Mouse (Mus musculus): ENCODE measurements at regions not wholly inside any gene's neighbourhood (a gene's known extent, or its start where the extent isn't known, plus 50 kb on each side); places are given as distances from the start of the nearest gene placed in this dataset.

DNA sequence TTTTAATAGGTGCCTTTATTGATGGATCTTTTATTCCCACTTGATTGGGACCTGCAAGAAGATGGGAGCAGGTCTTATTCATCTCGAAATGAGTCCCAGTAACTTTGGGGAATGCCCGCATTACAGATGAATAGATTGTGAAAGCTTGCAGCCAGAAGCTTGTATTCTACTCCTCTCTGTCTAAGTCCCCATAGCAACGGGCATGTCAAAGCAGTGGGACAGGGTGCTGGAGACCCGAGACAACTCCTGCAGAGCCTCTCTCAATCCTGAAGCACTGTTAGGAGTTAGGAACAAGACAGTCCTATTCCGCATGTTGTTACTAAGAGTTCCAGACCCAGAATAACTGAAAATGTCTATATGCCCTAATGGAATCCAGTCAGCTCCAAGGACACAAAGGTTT, 233.1 kb downstream of the Ube2cbp start:
- DNase-seq: no peak

DNA sequence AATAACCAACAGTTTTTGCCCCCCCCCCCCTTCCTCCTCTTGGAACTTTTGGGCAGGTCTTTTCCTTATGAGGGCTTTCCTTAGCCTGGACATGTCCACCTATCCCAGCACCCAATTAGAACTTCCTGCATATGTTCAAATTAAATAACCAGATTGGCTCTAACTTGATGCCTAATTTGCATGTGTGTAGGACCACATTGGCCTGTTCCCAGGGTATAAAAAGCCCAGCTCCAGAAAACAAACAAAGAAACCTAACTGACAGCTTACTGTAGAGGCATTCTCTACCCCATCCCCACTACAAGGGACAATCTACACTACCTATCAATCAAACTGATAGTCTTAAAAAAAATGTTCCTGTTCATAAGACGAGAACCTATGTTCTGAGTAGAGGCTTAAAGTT, 232.6 kb downstream of the Ube2cbp start:
- DNase-seq: no peak

DNA sequence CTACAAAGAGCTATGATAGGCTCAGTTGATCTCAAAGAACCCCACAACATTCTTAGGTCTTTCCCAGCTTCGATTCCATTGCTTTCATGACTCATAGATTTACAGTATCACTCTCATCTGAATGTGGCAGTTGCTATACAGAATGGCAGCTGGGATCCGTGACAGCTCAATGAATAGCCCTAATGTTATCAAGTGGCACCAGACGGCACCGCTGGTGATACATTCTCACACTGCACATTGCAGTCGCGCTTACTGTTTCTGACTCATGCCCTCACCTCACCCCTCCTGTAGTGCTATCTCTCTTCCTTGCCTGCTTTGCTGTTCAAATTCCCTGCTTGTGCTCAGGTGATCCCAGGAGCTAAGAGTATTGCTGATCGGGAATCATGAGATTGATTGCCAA, 231.0 kb downstream of the Ube2cbp start:
- no peak for DNase-seq

DNA sequence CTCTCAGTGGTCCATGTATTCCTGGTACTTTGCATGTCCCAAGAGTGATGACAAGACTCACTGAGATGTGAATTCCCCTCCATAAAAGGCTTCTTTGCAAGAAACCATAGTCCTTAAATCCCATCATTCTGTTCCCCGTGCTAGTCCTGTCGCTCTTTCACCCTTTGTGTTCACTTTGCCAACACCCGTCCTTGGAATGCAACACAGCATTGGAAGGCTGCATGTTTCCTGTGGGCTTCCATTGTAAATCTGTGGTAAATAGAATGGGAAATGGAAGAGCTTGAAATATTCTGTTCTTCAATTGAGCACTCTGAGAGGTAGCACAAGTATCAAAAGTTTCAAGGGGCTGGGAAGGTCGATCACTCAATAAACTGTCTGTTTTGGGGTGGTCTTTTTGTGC, 226.1 kb downstream of the Ube2cbp start:
- DNase-seq: no peak

DNA sequence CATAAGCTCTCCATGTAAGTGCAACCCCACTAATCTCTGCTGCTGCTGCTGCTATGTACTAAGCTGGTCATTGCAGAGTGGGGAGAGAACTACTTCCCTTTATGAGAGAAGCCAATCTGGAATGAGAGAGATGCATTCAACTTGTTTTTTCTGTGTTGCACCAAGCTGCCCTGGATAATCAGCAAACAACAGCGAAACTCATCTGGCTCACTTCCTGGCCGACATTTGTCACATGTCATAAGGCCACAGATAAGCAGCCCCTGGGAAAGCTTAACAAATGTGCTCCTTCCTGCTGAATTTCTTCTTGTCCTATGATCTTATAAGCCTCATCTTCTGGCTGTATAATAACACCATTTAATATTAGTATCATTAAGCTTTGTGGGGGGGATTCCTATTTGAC, 224.5 kb downstream of the Ube2cbp start:
- DNase-seq: no peak

DNA sequence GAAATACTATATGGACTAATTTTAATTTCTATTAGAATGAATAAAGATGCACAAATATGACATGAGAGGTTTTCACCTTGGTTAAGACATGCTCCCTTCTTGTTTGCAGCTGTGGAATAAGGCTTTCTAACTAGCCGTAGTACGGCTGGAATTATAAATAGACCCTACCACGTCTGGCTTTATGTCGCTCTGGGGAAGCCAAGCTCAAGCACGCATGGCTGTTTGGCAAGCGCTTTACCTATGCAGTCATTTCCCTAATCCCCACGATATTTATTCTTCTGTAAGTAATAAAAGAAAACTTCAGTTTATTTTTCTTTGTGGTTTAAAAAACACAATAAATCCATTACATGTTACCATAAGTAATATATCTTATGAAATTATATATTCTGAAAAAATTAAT, 223.9 kb downstream of the Ube2cbp start:
- DNase-seq: no peak

DNA sequence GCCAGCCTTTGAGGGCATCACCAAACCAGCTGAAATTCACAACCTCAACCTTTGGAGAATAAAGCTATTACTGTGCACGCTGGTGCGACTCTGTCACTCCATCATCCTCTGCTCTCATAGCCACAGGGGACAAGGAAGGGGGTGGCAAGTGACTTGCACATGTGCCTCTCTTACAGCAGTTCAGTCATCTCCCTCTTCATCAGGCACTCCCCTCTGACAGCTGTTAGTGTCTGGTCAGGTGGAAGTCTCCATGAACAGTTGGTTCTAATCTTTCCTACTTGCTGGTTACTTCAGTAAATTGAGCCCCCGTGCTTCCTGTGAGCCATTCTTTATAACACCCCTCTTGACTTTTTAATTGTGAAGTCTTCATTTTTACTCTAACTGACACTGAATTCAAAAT, 214.6 kb downstream of the Ube2cbp start:
- DNase-seq: no peak

DNA sequence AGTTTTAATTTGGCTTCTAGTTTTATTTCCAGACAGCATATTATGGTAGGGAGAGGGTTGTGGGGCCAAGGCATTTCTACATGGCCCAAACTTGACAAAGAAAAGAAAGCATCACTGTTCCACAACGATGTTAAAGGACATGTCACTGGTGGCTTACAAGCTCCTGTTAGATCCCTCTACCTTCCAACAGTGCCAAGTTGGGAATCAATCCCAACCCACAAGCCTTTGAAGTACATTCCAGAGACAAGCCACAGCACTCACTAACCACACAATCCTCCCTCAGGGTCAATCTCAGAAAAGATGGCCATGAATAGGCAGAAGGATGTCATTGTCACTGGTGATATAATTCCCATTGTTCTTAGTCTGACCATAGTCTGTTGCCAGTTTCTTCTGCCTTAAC, 213.4 kb downstream of the Ube2cbp start:
- DNase-seq: no peak
